Mouse (Mus musculus): ENCODE results near the gene Gm9918.

Gene Gm9918

GRCm38 (mm10) chr15:102279092-102279782 lies 8.9 kb downstream of the Gm9918 start, which contains the start of gene Mfsd5:
TSS of gene Mfsd5 (plus strand) at chr15:102279454.
- DNase-seq (ENCODE audit: low spot score in 2 of 2), result peak; percentile 73 to 78

GRCm38 (mm10) chr15:102279783-102280520 lies 9.6 kb downstream of the Gm9918 start:
- DNase-seq (ENCODE audit: low spot score in 2 of 2), result no peak

GRCm38 (mm10) chr15:102280623-102281022 lies 10.3 kb downstream of the Gm9918 start:
- DNase-seq (ENCODE audit: low spot score in 2 of 2), result no peak

- no peak for DNase-seq (ENCODE audit: low spot score in 2 of 2)
Measured at GRCm38 (mm10) chr15:102282463-102283292, 12.3 kb downstream of the Gm9918 start.

- DNase-seq (ENCODE audit: low spot score in 2 of 2), result no peak
Measured at GRCm38 (mm10) chr15:102283648-102284047, 13.3 kb downstream of the Gm9918 start.

GRCm38 (mm10) chr15:102287395-102287794 lies 17.0 kb downstream of the Gm9918 start:
- DNase-seq (ENCODE audit: low spot score in 2 of 2), result no peak

GRCm38 (mm10) chr15:102295633-102296367 lies 25.4 kb downstream of the Gm9918 start, which contains the start of gene Espl1:
TSS of gene Espl1 (plus strand) at chr15:102296266.
- DNase-seq (ENCODE audit: low spot score in 2 of 2), result peak; percentile 89 to 91

- DNase-seq (ENCODE audit: low spot score in 2 of 2), result no peak
Measured at GRCm38 (mm10) chr15:102296368-102297006, 26.1 kb downstream of the Gm9918 start.

- DNase-seq (ENCODE audit: low spot score in 2 of 2), result no peak
Measured at GRCm38 (mm10) chr15:102302542-102302941, 32.2 kb downstream of the Gm9918 start.

GRCm38 (mm10) chr15:102308717-102309116 lies 38.4 kb downstream of the Gm9918 start:
- DNase-seq (ENCODE audit: low spot score in 2 of 2), result no peak

- no peak for DNase-seq (ENCODE audit: low spot score in 2 of 2)
Measured at GRCm38 (mm10) chr15:102310074-102310845, 39.9 kb downstream of the Gm9918 start.

GRCm38 (mm10) chr15:102311489-102311888 lies 41.1 kb downstream of the Gm9918 start:
- DNase-seq (ENCODE audit: low spot score in 2 of 2), result no peak

GRCm38 (mm10) chr15:102315292-102315691 lies 44.9 kb downstream of the Gm9918 start:
- DNase-seq (ENCODE audit: low spot score in 2 of 2), result peak in 1 of 2 experiments; percentile 21

GRCm38 (mm10) chr15:102316263-102316662 lies 45.9 kb downstream of the Gm9918 start:
- DNase-seq (ENCODE audit: low spot score in 2 of 2), result peak in 1 of 2 experiments; percentile 32

Measured in right cerebral cortex, postnatal 36 days (tissue).